Mouse (Mus musculus): Measurements from ENCODE around the gene Gpr62.

Gene Gpr62

DNA sequence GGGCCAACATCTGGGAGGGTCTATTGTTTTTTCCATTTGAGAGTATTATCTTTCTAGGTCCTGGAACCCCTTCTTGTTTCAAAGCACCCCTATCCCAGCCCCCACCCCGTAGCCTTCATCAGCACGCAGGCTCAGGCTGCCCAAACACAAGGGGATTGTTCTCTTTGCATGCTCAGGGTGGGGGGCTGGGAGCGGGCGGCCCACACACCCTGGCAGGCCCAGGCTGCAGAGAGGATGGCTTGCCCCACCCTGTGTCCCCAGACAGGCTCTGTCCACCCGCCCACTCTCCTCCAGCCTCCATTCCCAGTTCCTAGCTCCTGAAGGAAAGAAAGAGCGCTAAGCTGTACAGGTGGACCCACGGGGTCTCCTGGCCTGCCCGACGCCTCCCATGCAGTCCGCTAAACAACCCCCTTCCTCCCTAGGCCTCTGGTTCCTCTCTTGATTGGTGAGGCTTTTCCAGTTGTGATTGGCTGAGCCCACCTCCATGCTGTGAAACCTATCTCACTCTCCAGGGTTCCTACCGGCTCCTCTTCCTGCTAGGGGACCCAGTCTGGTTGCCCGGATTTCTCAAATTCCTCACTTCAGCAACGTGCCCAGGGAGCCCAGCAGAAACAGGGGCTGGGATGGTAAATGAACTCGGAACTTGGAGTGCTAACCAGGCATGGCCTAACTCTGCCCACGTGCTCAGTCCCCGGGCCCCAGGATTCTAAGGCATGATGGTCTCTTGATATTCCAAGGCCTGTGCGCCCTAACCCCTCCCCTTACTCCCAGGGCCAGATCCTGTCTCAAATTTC lies 10.7 kb downstream of the Gpr62 start:
- peak in 1 of 2 experiments; percentile 47 for DNase-seq

DNA sequence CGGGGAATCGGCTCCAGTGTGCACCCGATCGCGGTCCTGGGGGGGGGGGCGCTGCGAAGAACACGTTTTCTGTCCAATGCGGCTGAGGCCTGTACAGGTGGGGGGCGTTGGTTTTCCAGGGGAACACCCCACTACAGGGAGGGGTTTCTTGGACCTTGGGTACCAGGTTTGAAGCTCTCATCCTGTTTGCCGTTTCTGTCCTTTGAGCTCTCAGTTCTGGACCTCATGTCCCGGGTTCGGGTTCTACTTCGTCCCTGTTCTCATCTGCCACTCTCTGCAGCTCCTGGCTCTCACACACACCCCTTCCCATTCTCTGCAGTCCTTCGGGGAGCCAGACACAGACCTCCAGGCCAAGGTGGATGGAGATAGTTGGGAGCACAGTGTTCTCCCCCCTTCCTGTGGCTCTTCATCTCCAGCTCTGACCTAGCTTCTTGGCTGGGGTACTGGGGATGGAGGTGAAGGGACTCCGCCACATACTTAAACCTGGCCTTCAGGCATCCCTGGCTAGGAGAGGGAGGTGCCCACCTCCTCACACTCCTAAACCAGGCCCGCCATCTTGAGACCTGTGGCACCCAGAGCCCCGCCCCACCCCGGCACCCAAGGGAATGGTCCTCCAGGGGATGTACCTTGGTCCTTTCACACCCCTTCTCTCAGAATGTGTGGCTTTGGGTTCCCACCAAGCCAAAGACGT lies 11.5 kb downstream of the Gpr62 start:
- peak in 1 of 2 experiments; percentile 59 for DNase-seq

DNA sequence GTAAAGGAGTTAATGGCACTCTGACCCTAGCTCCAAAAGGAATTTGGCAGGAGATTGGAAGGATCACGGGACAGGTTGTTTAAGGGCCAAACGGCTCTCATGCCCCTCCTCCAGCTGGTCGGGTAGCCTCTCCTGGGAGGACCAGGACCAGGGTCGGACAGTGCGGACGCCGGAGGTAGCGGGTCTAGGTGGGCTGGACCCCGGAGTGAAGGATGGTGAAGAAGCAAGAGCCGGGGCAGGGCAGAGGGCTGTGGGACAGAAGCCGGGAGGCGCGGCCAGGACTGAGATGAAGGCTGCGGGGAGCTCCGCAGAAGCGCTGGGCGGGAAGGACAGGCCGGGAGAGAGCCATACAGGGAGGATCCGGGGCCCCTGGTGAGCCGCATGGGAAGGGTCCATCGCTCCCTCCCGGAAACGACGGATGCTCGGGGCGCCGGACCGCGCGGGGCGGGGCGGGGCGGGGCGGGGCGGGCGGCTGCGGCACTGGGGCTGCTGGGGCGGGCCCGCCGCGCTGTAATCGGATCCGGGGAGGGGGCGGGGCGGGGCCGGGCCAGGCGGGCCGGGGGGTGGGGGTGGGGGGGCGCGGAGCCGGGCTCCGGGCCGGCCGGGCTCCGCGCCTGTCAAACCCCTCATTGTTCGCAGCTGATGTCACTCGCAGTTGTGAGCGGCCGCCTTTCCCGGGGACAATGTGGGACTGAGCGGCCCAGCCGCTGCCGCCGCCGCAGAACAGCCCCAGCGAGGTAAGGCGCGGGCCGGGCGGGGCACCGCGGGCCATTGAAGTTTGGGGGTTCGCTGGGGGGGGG lies 12.3 kb downstream of the Gpr62 start, which contains the start of gene Pcbp4:
Gene Pcbp4 (plus strand): TSS at position 21 of the 800 bp plus-strand sequence.
- peak; percentile 77 to 84 for DNase-seq

DNA sequence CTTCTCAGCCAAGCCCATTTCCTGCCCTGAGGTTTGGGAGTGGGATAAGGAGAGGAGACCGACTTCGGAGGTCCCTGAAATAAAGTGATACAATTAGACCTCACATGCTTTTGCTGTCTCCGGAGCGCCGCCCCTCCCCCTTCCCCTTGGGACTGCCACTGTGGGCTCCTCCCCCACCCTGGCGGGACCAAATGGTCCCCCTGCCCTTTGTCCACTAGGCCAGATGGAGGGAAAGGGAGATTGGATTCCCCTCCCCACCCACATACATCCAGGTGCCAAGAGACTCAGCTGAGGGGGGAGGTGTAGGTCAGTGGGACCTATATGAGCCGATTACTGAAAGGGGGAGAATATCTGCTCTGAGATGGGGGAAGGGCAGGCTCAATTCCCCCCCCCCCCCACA lies 12.9 kb downstream of the Gpr62 start:
- DNase-seq, result peak; percentile 77 to 85

DNA sequence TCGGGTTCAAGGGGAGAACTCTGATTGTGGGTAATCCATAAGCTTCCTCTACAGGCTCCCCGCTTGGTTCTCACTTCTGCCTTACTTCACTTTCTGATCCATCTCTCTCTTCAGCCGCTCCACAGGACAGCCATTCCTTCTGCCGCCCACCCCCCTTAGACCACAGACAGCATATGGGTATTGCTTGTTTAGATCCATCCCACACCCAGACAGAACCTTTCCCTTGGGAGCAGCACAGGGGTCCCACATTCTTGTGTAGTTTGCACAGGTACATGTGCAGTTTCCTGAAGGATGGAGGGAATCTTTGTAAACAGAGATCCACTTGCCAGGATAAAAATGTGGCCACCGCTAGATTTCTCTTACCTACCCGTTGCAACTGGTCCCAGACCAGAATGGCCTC lies 13.4 kb downstream of the Gpr62 start:
- DNase-seq, result no peak

DNA sequence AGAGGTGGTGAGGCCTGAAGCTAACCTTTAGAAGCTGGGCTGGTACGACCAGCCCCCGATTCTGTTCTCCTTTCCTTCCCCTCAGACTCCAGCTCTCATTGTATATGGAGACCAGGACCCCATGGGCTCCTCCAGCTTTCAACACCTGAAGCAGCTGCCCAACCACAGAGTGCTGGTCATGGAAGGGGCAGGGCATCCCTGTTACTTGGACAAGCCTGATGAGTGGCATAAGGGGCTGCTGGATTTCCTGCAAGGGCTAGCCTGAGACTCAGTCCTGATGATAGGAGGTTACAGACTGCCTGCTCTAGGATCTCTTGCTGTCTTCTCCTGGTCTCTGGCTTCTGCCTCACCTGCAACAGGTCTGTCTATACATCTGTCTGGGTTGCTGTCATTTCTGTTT lies 13.8 kb downstream of the Gpr62 start:
- no peak for DNase-seq

DNA sequence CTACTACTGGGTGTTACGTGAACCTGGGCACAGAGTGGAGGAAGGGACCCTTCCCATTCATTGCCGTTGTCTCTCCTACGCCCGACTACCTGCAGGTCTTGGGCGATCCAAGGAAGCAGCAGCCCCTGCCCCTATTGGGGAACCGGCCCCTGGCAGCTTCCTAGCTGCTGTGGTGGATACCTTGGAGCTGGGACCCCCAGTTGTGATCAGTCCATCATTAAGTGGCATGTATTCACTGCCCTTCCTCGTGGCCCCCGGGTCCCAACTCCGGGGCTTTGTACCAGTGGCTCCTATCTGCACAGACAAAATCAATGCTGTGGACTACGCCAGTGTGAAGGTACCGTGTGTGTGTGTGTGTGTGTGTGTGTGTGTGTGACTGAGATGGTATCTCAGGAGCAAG lies 14.4 kb downstream of the Gpr62 start:
- DNase-seq, result no peak

DNA sequence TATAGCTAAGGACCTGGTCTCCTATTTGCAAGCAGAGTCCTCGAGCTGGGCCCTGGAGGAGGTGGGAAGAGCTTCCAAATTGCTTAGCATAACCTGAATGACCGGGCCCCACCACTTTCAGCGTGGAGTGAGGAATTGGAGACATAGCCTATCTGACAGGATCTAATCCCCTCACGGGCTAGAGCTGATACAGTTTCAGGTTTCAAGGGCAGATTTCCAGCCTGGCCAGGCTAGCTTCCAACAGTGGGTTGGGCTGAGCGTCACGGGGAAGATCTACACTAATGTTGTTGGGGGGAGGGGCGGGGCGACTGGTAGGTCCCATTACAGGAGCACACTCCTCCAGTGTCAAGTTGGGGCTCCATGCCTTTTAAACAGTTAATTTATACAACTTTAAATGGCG lies 15.1 kb downstream of the Gpr62 start:
- peak; percentile 85 to 89 for DNase-seq

DNA sequence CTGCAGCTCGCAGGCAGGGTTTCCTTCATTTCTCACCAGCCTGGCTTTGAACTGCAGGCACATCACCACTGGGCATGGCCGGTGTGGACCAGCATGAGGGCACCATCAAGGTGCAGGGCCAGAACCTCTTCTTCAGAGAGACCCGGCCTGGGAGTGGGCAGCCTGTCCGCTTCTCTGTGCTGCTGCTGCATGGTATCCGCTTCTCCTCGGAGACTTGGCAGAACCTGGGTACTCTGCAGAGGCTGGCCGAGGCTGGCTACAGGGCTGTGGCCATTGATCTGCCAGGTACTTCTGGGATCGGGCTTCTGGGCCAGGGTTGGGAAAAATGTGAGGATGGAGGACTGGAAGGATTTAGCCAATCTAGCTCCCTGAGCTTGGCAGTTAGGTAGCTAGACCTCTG lies 15.8 kb downstream of the Gpr62 start:
- DNase-seq, result no peak

DNA sequence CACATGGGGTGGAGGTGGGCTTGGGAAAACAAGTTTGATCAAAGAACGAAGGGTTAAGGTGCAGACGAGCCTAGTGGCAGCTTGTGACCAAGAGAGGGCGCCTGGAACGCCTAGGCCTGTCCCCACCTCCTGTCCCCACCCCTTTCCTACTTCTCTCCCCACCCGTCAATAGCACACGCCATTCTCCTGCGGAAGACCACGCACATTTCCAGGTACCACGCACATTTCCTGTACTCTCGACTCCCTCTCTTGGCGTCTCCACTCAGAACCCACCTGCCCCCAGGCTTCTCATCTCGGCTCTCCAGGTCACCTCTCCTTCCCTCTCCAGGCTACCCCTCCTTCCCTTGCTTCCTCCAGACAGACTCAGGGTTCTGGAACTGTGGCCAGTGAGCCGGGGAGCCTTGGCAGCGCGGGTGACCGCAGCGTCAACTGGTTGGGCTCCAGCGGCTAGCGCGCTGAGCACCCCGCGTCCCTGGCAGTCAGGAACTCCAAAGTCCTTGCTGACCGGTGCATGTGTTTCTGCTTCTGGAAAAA lies 17.2 kb downstream of the Gpr62 start:
- DNase-seq, result peak; percentile 79 to 88

DNA sequence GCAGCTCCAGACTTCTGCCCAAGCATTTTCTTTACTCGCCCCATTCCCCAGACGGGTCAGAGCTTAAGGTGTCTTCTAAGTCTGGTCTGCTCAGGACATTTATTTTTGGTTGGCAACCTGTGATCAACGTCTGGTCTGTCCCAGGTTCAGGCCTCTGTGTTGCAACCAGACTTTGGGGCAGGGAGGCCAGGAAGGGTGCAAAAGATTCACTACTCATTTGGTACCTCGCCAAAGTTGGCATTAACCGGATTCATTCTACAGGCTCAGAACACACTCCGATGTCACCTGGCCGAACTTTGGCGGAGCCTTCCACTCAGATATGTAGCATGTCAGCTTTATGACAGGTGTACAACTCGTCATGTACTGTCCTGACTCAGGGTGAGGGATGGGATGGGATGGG lies 17.8 kb downstream of the Gpr62 start:
- DNase-seq, result no peak

DNA sequence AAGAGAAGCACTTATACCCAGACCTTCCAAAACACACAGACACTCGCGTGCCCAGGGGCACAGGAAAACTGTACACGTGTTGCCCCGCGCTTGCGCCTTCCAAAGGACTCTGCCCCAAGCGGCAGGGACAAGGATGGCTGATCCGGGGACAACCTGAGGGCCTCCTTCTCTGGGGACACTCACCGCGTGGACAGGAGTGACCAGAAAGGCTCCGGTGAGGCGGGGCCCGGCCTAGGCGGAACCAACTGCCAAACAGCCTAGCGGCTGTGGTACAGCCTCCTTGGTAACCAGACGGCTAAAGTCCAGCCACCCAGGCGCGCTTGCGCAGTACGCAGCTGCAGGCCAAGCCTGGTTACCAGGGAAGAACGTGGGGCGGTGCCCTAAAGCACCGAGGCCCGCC lies 18.4 kb downstream of the Gpr62 start, which contains the start of the genes Abhd14b and Abhd14a:
Gene Abhd14b (plus strand): TSS at position 112 of the 400 bp plus-strand sequence.
Gene Abhd14a (minus strand): TSS at position 331 of the 400 bp plus-strand sequence.
- peak; percentile 96 to 97 for DNase-seq

DNA sequence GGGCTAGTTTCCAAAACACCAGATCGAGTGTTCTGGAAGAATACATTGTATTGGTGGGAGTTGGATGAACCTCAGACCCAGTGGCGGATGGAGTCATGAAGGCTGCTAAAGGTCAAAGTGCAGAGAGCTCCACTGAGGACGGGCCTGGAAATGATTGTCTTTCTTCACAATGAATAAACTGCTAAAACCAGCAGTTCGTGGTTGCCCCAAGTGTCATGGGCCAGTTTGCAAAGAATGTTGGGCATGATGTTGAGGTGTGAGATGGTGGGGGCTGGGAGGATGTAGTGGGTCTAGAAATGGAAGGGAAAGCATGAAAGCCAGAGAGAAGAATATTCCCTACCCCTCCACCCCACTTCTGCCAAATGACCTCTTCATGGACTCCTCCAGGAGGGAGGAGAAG lies 20.9 kb downstream of the Gpr62 start:
- no peak for DNase-seq

DNA sequence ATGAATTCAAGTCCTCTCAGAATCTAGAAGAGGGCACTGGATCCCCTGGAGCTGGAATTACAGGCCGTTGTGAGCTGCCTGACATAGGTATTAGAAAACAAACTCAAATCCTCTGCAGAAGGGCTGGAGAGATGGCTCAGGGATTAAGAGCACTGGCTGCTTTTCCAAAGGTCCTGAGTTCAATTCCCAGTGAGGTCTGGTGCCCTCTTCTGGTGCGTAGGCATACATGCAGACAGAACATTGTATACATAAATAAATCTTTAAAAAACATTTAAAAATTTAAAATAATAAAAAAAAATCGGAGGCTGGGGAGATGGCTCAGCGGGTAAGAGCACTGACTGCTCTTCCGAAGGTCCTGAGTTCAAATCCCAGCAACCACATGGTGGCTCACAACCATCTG lies 23.1 kb downstream of the Gpr62 start:
- no peak for DNase-seq

DNA sequence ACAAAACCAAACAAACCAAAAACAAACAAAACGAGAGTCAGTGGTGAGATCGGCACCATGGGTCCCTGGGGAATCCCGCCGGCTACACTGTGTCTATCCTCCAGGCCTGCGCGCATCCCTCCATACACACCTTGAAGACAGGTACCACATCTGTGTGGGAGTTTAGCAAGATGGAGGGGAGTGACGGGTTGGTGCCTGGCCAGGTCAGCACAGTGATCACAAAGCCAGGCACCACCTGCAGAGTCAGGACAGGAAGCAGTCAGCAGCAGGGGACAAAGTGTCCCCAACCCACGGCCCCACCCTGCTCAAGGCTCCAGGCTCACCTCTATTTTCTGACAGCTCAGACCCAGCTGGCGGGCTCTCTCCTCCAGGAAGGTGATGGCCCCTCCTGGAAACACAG lies 29.2 kb downstream of the Gpr62 start:
- no peak for DNase-seq

DNA sequence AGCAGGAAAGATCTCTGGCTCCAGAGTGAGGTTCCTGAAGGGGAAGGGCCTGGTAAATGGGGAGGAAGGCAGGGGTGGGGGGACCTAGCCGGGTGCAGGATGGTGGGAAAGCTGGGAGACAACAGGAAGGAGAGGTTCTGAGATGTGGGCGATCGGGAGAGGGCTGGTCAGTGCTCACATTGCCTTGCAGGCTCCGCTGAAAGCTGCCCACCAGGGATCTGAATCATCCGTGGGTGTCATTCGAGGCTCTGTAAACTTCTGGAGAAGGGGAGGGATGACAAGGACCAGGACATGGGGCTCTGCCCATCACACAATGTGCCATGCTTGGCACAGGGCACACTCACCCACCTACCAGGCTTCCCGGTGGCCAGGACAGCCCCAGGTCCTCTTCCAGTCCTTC lies 32.3 kb downstream of the Gpr62 start:
- no peak for DNase-seq

DNA sequence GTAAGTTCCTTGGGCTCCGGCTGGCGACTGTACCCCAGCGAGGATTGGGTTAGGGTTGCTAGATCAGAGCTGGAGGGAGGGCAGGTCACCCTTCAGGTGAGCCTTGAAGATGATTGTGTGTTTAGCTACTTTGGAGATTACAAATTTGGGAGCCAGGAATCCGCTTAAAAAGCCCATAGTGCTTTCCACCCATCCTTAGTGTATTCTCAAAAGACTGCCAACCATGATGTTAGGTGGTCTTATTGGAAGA lies 35.8 kb downstream of the Gpr62 start:
- no peak for DNase-seq

DNA sequence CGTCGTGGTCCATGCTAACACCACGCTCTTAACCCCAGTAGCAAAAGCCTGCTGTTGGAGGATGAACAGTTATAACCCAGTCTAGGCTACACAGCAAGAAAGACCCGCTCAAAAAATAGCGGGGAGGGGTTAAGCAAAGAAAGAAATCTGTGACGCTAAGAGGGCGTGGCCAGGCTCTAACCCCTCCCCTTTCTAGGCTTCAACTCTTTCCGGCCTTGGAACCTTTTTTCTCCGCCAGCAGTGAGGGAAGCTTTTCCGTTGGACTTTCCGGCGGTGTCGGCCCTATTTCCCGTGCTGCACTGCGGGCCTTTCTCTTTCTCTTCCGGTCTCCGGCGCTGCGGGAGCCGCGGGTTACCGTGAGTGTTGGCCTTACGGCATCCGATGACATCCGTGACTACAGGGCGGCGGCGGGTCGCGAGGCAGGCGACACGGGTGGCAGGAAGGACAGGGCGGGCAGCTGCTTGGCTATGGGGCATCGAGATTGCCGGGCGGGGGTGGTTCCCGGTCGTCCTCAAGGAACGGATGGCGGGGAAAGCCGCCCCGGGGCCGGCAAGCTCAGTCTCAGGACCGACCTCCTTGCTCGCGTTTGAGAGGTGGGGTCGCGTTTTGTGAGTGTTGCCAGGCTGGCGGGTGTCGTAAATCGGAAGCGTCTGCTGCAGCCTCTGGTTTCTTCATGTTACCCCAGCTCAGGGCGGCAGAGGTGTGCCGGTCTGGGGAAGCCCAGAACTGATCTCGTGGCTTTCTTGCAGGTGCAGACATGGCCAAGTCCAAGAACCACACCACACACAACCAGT lies 36.3 kb downstream of the Gpr62 start, which contains the start of gene Rpl29:
Gene Rpl29 (plus strand): TSS at position 234 of the 794 bp plus-strand sequence.
- DNase-seq, result peak; percentile 97

DNA sequence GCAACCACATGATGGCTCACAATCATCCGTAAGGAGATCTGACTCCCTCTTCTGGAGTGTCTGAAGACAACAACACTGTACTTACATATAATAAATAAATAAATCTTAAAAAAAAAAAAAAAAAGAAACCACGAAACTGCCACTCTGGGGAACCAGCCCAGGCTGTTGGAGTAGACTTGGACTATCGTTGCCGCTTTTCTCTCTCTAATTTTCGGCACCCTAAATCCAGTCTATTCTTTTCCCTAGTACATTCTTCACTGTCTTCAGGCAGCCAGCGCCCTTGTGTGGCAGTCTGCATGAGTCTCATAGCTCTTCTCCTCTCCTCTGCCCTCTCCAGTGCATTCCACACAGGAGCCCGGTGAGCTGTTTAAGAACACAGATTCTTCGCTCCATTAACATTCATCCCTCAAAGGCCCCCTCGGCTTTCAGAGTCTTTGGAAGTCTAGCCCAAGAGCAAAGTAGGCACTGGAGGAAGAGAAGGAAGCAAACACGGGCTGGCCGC lies 37.0 kb downstream of the Gpr62 start:
- DNase-seq, result no peak

DNA sequence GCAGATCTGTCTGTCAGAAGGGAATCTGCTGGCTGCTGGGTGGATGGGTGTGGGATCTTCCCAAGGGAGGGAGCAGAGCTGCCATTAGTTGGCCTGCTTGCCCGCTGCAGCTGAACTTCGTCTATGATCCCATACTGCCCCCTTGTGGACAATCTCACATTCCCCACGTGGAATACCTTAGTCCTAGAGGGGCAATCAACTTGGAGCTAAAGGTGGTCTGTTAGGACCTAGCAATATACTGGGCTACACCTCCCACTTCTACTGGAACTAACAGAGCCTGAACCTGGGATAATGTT lies 43.9 kb downstream of the Gpr62 start:
- DNase-seq, result peak; percentile 86 to 92

DNA sequence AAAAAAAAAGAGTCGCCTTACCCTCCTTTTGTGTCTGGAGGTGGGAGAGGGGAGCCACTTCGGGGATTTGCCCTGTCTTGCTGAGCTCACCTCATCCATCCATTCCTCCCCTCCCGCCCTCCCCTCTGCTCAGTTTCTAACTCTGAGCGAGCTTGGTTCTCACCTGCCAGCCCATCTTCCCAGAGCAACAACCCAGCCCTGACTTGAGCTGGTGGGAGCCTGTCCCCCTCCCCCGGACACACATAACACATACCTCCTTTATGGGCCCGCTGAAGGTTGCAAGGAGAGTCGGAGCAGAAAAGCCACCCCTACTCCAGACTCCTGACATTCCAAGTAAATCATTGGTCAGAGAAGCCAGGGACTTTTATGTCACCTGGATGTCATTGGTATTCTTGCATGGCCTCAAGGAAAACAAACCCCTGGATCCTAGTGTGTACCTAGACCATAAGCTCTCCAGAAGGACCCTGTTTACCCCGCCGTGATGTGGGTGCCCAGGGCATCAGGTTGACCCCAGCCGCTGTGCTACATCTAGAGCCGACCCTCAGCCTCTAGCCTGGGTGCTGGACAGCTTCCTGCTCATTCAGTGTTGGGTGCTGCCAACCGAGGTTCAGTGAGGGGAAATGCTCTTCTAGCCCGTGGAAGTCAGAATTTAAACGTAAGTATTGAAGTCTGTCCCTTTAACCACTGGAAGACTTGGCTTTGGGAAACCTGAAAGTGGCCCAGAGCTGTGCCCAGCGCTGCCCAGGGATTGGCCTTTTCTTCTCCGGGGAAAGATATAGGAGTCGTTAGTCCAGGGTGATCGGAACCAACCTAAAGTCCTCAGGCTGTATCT lies 44.5 kb downstream of the Gpr62 start:
- peak in 1 of 2 experiments; percentile 32 for DNase-seq

Measured in kidney, postnatal 4 days (tissue).